Mouse (Mus musculus) layer of hippocampus, adult 11-12 months (tissue): ENCODE results near the gene Cog5.
A peak's percentile ranks its signal among the peaks of the same experiment; 100 is the strongest.

ENCODE experiments used
- DNase-seq: peaks from one replicate; pipeline ENCODE4 v3.0.0; 2022; ENCODE audit warnings: low spot score

Cog5 gene

GRCm38 (mm10) chr12:31892771-31893170, 238.1 kb downstream of the Cog5 start:
- no peak for DNase-seq

- no peak for DNase-seq
Measured at GRCm38 (mm10) chr12:31895095-31895734, 240.5 kb downstream of the Cog5 start.

- peak; percentile 57 for DNase-seq
Measured at GRCm38 (mm10) chr12:31895888-31896287, 241.2 kb downstream of the Cog5 start.

- DNase-seq = no peak
Measured at GRCm38 (mm10) chr12:31896295-31896694, 241.6 kb downstream of the Cog5 start.

- no peak for DNase-seq
Measured at GRCm38 (mm10) chr12:31896986-31897385, 242.3 kb downstream of the Cog5 start.

- no peak for DNase-seq
Measured at GRCm38 (mm10) chr12:31897456-31897855, 242.8 kb downstream of the Cog5 start.

GRCm38 (mm10) chr12:31900391-31900914, 245.8 kb downstream of the Cog5 start:
- no peak for DNase-seq

- DNase-seq = no peak
Measured at GRCm38 (mm10) chr12:31905696-31906551, 251.3 kb downstream of the Cog5 start.

GRCm38 (mm10) chr12:31907436-31907835, 252.8 kb downstream of the Cog5 start:
- DNase-seq = no peak

GRCm38 (mm10) chr12:31912966-31913551, 258.4 kb downstream of the Cog5 start:
- no peak for DNase-seq

GRCm38 (mm10) chr12:31913614-31914013, 258.9 kb downstream of the Cog5 start:
- DNase-seq = peak; percentile 60

GRCm38 (mm10) chr12:31916691-31917090, 262.0 kb downstream of the Cog5 start:
- no peak for DNase-seq

- no peak for DNase-seq
Measured at GRCm38 (mm10) chr12:31917245-31917644, 262.6 kb downstream of the Cog5 start.

GRCm38 (mm10) chr12:31920464-31921405, 266.1 kb downstream of the Cog5 start:
- no peak for DNase-seq

GRCm38 (mm10) chr12:31924135-31924534, 269.5 kb downstream of the Cog5 start:
- no peak for DNase-seq

GRCm38 (mm10) chr12:31925343-31925742, 270.7 kb downstream of the Cog5 start:
- no peak for DNase-seq

- peak; percentile 77 for DNase-seq
Measured at GRCm38 (mm10) chr12:31926661-31927061, 272.0 kb downstream of the Cog5 start.

GRCm38 (mm10) chr12:31928498-31928897, 273.8 kb downstream of the Cog5 start:
- DNase-seq = no peak

GRCm38 (mm10) chr12:31931818-31932217, 277.1 kb downstream of the Cog5 start:
- DNase-seq = no peak

- DNase-seq = no peak
Measured at GRCm38 (mm10) chr12:31936657-31937300, 282.1 kb downstream of the Cog5 start.

- no peak for DNase-seq
Measured at GRCm38 (mm10) chr12:31937613-31938012, 282.9 kb downstream of the Cog5 start.
